Mouse (Mus musculus): ENCODE data around the gene Pccb. TPM values are rescaled to one million over a fixed set of nuclear protein-coding genes. Genes with fewer than 3 reads are reported as not detected.

Gene Pccb
- polyA plus RNA-seq, 1 experiment from 2014 or later: 14.9 TPM

Other genes with a start within 250 kb of the Pccb start
- gene Msl2, start 39.2 kb upstream of the Pccb start, polyA plus RNA-seq (2014; fragmentation: Nextera tagmentation; extraction: Ambion mirVana): 6.0 and 6.6 TPM in 2 replicates
- 14.8 and 17.3 TPM in 2 replicates for gene Ppp2r3a, start 216.9 kb upstream of the Pccb start, polyA plus RNA-seq (2014; fragmentation: Nextera tagmentation; extraction: Ambion mirVana)